Mouse (Mus musculus) embryo, embryonic 9.5 days (tissue): Measurements from ENCODE around the gene 9230102O04Rik.

Experiments
- DNase-seq: peaks from one replicate; pipeline ENCODE4 v3.0.0-alpha.2; 2017; ENCODE audit errors: extremely low spot score

The 9230102O04Rik gene

DNA sequence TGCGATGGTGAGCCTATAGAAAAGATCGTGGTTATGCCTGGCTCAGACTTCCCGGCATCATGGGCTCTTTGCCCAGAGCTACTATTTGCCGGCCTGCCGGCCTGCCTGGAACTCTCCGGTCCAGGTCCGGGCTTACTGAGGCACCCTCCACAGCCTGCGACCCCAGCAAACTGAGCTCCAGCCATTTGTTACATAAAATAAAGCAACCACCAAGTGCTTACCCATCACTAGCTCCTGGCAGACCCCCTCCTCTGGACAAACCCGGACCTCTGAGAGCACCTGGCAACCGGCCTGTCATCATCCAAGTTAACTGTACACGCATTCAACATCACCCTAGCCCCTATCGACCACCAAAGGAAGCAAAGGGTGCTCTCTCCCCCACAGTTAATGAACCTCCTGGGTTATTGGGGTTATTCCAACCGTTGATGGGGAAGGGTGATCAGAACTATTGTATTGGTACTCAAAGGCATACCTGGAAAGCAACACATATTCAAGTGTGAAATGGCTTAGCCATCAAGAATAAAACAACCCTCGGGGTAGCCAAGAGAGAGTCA lies 4.0 kb downstream of the 9230102O04Rik start:
- peak; percentile 29 for DNase-seq

DNA sequence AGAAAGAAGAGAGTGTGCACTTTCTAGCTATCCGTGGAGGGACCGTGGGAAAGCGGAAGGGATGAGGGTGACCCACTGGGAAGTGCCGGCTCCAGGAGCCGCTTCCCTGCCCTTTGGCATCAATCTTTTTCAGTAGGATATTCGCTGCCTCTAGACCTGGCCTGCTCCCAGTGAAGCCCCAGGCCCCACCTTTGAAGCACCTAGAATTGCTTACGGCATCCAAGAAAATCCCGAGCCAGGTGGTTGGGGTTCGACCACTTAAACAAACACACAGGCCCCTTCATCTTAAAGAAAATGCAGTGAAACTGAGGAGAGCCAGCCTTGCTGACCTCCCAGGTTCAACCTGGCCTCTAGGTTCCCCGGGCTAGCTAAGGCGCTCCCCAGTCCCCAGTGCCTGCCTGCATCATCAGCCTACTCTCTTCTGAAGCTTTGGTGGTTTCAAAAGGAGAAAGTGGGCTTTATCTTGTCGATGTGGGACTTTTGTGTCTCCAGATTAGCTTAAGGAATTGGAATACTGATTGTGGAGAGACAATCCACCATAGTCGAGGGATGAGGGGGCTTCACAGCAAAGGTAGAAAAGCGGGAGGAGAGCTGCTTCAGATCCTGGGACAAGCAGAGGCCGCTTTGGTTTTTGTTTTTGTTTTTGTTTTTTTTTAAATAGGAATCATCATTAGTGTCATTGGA lies 4.7 kb downstream of the 9230102O04Rik start:
- DNase-seq, result peak; percentile 49

DNA sequence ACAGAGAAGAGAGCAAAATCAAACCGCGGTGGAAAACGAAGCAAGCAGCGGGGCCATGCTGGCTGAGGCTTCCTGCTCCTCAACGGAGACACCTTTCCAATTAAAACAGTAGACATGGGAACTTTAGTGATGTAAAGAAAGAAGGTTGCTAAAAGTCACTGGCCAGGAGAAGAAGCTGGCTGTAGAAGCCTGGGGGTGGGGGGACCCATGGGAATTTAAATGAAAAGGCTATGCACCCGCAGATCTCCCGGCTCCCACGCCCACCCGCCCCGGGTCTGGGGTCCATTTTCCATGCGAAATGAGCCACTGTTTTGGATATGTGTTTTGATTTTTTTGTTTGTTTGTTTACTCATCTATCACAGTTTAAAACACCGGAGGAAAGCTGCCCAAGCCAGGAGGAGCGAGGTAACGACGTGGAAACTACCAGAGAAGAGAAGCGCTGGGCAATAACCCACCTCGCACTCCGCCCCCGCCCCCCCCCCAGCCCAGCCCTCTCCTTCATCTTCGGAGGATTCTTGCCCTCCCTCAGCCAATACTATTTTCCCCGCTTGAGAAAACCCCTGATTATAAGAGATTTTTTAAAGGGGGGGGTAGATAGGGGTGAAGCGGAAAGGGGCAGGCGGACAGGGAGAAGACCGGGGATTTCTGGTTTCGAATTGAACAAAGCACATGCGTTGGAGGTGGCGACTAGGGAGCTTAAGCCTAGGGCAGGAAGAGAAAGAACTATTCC lies 5.4 kb downstream of the 9230102O04Rik start:
- DNase-seq, result peak; percentile 36

DNA sequence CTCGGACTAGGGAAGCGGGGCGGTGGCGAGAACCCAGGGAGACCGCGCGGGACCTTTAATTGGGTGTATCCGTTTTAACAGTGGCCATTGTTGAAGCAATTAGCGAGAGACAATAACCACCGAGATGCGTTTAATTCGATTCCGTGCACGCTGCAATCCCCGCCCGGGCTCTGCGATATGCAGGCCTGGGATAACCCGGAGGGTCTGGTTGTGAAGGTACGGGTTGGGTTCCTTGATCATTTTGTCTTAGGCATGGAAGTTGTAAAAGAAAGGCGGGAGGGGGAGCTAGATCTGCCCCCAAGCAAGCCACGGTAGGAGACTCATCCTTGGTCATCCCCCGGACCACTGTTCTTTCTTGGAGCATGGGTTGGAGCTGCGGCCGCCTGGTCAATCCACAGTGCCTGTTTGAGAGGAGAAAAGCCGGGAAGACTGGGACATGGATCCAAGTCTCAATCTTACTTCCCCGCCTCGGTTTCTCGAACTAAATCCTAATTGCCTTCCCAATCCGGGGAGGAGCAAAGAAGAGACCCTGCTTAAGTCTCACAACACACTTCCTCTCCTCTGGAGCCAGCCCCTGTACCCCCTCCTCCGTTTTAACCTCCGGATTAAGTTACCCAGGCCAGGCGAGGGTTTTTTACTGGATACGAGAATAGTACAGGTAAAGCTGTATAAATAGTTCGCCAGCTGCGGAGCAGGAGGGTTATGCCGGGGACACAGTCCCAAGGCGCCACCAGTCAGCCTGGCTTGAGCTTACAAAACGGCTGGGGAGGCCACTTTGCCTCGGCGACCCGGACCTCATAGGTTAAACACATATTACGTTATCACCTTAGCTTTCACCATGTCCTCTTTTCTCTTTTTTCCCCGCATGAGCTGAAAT lies 6.2 kb downstream of the 9230102O04Rik start:
- peak; percentile 66 for DNase-seq

DNA sequence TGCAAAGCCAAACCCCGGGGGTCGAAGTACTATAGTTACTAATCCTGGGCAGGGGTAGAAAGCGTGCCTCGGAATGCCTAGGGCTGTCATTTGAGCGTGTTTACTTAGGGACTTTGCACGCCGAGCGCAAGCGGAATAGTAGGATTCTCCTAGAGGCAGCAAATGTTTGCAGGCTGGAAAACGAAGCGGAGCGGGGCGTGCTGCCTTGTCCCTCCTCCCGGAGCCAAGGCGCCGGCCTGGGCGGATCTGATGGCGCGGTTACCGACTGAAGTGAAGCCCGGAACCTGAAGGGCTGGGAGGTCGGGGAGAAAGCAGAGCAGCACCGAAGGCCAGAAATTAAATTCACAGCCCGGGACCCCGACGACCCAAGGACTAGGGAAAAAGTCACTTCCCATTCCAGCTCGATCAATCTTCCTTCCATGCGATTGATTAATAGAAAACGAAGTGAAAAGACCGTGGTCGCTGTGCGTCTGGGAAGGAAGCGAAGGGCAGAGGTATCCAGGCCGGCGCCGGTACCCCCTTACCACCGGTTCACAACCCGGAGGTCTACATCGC lies 6.9 kb downstream of the 9230102O04Rik start:
- DNase-seq, result peak; percentile 65

DNA sequence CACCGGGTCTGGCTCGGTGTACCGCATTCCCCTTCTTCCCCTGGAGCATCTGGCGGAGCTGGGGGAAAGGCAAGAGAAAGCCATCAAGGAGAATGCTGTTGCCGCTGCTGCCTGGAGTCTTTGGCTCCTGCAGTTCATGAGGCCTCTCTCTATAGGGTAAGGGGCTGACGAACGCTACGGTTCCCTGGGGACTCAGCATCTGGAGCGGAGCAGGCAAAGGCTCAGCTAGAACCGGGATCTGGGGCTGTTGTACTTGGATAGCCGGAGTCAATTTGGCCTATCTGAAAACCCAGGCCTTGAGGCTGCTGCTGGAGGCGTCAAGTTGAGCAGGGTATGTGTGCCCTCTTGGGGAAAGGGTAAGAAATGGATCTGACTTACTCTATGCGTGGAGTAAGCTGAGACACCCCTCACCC lies 7.7 kb downstream of the 9230102O04Rik start:
- DNase-seq, result peak; percentile 76

DNA sequence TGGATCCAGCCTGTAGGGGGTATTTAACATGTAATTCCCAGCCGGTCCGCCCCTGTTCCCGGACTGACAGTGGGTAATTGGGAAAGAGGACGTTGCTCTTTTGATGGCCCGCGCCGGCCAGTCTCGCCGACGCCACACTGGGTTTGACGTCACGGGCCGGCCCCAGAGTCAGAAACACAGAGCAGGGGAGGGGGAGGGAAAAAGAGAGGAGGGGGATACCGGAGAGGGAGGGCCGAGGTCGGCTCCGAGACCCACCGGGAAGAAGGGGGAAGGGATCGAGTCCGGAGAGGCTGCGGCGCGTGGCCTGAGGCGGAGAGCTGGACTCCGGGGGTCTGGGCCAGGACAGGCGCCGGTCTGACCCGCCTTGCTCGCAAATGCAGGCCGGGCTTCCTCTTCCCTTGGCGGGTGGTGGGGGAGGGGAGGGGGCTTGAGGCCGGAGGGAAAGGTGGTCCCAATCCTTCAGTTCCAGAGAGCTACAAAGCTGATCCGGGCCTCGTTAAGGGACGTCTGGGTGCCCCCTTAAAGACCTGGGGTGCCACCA lies 8.2 kb downstream of the 9230102O04Rik start, which contains the start of gene 4930412O13Rik:
4930412O13Rik (plus strand) TSS at position 202 of the 541 bp plus-strand sequence.
- DNase-seq, result peak; percentile 82

DNA sequence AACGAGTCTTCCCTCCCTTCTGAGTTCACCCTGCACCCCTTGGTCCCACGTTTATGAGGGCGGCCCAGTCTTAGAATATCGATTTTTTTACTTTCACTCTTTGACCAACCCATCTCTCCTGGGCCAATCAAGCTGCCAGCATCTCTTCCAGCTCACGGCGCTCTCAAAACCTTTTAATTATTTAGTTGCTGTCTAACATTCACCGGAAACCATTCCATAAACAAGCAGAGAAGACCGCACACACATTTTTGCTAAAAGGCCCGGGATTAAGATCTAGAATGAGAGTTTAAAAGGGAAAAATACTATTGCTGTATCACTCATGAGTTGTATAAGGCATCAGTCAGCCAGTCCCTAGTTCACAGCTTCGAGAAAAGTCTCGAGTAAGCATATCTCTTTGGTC lies 9.1 kb downstream of the 9230102O04Rik start:
- DNase-seq, result no peak

DNA sequence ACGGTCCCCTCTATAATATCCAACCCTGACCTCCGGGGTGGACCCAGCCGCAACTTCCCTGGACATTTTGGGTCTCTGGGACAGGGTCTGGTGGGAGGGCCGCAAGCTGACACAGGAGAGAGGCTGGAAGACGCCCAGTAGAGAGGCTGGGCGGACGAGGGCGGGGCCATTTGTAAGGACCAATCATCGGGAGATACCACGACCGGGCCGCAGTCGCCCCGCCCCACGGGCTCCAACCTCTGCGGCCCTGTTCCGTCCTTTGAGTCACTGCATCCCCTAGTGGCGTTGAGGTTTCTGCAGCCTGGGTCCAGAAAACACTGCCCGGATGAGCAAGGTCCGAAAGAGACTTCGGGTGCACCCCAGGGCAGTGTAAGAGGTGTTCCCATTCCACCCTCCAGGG lies 9.8 kb downstream of the 9230102O04Rik start:
- peak; percentile 95 for DNase-seq

DNA sequence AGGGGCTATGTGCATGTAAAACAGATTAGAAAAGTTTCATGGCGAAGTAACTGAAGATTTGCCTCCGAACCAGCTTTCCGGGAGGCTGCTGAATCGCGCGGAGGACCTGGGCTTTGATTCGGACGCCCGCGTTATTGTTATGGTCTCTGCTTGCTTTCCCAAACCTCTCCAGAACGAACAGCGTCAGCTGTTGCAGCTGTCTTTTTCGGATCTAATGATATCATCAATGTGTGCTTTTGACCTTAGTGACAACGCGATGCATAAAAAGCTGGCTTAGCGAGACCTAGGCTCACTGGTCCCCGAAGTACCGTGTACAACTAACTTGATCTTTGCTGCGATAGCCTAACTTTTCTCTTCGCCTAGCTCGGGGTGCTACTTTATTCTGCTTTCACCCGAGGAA lies 10.2 kb downstream of the 9230102O04Rik start:
- no peak for DNase-seq

DNA sequence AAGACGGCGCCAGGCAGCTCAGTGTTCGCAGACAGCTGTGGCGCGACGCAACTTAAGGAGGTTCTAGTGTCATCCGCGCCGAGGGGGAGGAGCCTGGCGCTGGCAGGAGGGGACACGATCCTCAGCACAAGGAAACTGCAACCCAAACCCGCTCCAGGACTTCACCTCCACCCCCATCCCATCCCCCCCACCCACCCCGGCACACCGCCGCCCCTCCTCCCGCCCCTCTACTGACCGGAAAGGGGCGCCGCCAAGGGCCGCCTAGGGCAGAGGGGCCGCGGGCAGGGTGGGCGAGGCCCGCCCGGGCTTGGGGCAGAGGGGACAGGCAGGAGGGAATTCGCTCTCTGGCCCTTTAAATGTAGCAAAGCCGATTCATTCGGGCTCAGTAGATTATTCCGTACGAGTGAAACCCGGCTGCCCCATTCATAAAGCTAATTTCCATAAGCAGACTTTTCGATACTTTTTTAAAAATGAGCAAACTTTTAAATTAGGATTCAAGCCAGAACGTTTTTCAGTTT lies 10.7 kb downstream of the 9230102O04Rik start:
- peak; percentile 86 for DNase-seq

DNA sequence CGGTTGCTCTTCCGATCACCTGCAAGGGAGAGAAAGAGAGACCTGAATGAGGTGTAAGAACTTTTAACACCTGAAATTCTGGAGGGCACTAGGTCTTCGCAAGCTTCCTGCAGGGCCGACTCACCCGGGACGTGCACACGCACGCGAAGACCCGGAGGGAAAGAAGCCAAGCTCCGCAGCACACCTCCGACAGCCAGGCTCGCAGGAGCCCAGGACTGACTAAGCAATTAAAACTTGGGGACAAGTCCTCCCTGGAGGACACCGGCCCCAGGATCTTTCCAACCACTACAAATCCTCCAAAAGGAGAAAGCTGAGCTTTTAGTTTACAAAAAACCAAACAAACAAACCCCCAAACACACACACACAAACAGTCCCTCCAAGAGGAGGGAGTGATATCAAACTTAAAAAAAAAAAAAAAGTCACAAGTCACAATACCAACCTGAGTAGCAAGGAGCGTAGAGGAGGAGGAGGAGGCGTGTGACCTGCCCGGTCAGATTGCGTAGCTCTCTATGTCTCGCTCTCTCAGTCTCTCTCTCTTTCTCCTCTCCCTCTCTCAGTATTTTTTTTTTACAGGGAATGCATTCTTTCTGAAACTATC lies 11.3 kb downstream of the 9230102O04Rik start:
- DNase-seq, result peak; percentile 51

DNA sequence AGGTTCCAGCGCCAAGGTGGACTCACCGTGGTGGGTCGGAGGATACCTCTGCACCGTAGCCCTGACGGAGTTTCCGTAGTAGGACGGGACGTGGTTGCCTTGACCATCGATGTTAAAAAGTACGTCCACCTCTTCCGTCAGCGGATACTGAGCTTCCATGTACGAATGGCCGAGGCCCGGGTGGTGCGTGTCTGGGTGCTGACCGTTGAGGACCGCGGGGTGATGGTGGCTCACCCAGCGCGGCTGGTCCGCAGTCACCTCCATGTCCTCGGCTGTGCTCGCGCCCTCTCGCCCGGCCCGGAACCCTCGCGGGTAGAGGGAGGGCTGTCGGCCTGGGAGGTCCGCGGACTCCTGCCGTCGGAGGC lies 12.0 kb downstream of the 9230102O04Rik start:
- peak; percentile 63 for DNase-seq

DNA sequence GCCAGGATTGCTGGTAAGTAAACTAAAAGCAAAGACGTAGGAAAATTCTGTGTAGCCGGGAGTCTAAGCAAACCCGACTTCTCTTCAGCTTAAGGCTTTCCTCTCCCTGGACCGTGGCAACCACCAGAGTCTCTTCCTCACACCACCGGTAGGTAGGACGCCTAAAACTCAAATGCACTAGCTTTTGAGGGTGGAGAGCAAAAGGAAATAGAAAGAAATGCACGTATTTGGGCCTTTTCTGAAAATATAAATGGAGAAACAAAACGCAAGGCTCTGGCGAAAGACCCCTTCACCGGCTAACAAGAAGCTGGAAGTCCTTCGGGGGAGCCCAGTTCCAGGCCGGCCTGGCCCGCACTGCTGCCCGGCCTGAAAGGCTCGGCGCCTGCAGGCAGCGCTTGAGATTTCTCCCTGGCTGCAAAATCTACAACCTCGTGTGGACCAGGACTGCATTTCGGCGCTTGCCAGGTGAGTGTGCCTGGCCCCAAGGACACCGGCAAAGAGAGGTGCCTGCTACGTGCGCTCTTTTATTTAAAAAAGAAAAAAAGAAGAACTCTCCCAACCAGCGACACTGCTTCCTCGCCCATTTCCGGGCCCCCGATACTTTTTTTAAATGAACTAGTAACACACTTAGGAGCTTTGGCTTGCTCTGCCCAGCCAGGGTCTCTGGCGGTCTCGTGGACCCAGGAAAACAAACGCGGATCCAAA lies 12.6 kb downstream of the 9230102O04Rik start:
- peak; percentile 51 for DNase-seq

DNA sequence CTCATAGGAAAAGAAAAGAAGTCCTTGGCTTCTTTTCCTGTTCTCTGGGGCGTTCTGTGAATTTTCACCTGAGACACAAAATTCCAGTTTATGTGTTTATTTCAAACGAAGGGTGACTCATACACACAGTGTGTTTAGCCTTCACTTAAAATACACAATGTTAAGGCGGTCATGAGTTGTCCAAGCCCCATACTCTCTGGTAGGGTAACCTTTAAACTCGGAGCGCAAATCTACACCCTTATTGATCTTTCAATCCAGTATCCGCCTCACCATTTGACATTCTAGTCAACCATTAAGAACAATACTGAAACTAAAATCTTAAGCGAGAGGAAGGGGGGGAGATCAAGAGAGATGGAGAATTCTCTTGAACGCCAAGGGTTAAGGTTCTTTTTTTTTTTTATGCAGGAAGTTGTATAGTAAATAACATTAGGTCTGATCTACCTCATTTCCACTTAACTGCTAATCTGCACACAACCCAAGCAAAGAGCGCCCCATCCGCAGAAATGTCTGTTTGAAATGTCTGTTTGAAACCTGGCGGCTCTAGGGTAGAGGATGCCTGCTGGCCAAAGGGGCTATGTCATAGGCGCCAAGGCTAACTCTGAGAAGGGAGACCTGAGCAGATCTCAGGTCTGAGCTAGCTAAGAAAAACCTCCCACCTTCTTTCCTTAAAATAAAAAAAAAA lies 13.5 kb downstream of the 9230102O04Rik start:
- peak; percentile 24 for DNase-seq

DNA sequence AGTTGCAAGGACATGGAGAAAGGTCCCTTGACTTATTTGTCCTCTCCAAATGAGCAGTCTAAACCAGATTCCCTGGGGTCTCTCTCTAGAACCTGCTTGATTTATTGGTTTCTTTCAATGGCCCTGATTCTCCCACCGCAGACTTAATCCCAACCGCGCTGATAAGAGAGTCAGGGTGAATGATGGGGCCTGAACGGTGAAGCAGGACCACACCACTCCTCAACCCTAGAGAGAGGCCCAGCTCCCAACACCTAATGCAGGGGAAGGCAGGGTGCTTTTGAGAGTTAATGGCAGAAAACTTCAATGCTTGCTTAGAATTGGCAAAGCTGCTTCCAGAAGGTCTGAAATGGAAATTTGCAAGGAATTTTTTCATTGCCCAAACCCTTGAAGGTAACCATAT lies 14.1 kb downstream of the 9230102O04Rik start:
- no peak for DNase-seq

DNA sequence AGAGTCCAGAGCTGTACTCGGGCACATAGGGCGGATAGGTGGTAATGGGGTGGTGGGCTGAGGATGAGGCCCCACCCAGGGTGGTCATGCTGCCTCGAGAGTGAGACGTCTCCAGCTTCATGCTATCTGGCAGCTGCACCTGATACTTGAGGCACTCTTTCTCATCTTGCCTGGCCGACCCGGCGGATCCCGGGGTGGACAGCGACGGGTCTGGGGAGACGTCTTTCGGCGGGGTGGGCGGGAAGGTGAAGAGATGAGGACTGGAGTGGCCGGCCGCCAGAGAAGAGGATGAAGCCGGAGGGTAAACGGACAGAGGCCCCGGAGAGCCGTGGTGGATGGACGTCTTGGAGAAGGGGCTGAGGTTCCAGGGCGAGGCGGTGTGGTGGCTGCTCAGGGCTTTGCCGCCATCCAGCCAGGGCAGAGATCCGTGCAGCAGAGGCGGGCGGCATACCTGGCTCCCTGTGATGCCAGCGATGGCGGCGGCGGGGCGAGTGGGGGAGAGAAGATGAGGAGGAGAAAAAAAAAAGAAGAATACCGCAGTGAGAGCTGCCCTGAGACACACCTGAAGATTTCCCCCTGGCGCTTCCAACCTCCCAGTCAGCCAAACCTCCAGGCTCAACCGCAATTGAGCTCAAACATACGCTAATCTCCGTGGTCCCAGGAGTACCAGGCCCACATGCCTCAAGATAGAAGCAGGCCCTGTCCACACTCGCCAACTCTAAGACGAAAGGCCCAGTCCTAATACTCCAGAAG lies 14.7 kb downstream of the 9230102O04Rik start:
- DNase-seq, result peak; percentile 48

DNA sequence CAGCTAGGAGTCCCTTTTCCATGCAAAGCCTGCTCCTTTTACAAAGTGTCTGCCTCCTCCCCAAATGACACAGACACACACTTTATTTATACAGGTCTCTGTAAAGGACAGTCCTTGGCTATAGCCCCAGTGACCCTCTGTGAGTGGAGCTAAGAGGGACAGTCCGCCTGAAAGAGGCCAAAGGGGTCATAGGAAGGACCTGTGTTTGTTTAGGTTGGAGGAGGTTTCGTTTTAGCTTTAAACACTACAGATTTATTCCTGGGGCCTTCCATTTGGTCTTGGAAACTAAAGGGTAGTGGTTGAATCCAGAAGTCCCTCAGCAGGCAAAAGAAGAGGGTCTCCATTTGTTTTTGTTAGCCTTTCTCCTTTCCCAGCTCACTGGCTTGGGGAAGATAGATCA lies 15.6 kb downstream of the 9230102O04Rik start:
- peak; percentile 24 for DNase-seq

DNA sequence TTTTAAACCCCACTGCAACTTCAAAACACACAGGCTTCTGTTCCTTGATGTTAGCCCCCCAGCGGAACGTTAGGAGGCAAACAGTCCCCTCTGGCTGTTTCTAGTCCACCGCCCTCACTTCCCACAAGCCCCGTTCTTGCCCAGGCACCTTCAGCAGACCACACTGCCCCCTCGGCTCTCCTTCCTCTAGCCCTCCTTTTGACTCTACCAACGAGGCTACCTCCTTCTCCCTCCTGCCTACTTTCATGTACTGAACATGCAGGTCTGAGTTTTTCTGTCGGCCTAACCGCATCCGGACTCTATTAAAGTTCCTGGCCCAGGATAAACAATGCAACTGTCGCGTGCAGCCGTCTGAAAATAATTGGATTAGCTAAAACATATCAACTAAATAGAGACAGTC lies 16.7 kb downstream of the 9230102O04Rik start:
- peak; percentile 53 for DNase-seq
